Mouse (Mus musculus): ENCODE measurements around the gene Btbd35f20. TPM values are rescaled to one million over a fixed set of nuclear protein-coding genes. Genes with fewer than 3 reads are reported as not detected.

The Btbd35f20 gene
- not detected for total RNA-seq (2023)

DNA sequence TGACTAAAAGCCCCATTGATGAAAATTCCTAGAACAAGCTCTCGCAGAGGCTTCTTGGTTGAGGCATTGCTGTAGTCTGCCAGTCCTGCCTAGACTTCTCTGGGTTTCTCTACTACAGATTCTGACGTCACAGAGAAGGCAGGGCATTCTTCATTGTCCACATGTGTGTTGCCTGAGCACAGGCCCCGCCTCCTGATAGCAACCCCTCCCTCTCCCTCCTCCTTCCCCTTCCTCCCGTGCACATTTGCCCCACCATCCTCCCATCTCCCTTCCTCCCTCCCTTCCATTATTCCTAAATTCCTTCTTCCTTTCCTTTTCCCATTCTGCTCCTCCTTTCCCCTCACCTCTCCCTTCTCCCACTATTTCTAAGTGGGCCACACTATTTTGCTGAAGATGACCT lies at the start of gene Btbd35f20:
Gene Btbd35f20 (minus strand): TSS at position 101 of the 400 bp plus-strand sequence.

Other genes with a start within 250 kb of the Btbd35f20 start
- not detected for gene Btbd35f28, start 94.7 kb downstream of the Btbd35f20 start, total RNA-seq (2023)
- not detected for gene Btbd35f17, start 79.4 kb upstream of the Btbd35f20 start, total RNA-seq (2023)

Measured in CD8-positive naive resting alpha-beta T cell, adult 57 days (primary cell).